Mouse (Mus musculus) monocyte, adult 5-6 weeks (primary cell): ENCODE results near the gene Fubp3. TPM values are rescaled to one million over a fixed set of nuclear protein-coding genes. Genes with fewer than 3 reads are reported as not detected.
A peak's percentile ranks its signal among the peaks of the same experiment; 100 is the strongest.
"Not testable (repeated sequence)": the region's sequence is repeated elsewhere in the genome, so short reads cannot be mapped to it uniquely, and the experiment has no call there.

ENCODE experiments used
- ATAC-seq: fragments of 153-309, 156-312 bp; replicated peaks from 2 replicates; pipeline ENCODE4 v1.8.0; 2017; ENCODE audit warnings: mild to moderate bottlenecking; ENCODE audit not compliant: low TSS enrichment, insufficient number of reproducible peaks, severe bottlenecking, poor library complexity, low FRiP score
- total RNA-seq: library from RNA; stranded (forward); fragments of 200-1000, 200-491, 200-594 nt; gene quantifications from 3 replicates; pipeline ENCODE4 v1.2.3, GENCODE M21; 2017

The Fubp3 gene
- total RNA-seq, result 14.6 to 21.9 TPM (median 19.6 TPM) in 3 replicates

GRCm38 (mm10) chr2:31572051-31572914 is at the start of gene Fubp3:
TSS of gene Fubp3 (plus strand) at chr2:31572651.
- peak; percentile 63 for ATAC-seq

DNA sequence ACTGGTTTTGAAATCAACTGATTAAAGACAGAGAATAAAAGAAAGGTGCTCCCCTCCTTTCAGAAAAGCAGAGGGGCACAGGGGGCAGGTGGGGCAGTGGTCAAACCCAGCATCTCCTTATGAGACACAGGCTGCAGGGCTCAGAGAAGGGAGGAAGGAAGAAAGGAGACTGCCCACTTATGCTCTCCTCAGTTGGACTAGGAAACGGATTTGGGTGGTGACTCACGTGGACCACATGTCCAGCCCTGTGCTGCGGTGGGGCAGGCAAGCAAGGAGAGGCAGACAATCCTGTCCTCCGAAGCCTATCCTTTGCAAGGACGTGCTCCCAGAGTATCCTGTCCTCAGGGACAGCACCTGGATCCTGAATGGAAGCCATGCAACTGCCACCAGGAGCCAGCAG is 47.8 kb upstream of the Fubp3 start:
- no peak for ATAC-seq

GRCm38 (mm10) chr2:31525778-31526177 is 46.7 kb upstream of the Fubp3 start:
- ATAC-seq, result no peak

DNA sequence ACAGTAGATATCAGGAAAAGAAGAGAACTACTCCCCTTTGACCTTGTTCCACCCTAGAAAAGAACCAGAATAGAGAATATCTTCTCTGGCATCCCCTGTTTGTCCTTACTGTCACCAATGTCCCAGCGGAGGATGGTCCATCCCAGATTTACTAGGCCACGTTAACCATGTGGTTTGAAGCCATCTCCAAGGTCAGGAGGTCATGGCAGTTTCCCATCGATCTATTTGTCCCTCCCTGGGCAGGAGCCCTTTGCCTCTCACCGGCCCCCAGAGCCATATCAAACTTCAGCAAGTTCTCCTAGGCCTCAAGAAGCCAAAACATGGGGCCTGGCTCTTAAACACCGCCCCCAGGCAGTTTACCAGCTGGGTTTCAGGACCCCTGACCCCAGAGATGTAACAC is 42.2 kb upstream of the Fubp3 start:
- ATAC-seq, result no peak

DNA sequence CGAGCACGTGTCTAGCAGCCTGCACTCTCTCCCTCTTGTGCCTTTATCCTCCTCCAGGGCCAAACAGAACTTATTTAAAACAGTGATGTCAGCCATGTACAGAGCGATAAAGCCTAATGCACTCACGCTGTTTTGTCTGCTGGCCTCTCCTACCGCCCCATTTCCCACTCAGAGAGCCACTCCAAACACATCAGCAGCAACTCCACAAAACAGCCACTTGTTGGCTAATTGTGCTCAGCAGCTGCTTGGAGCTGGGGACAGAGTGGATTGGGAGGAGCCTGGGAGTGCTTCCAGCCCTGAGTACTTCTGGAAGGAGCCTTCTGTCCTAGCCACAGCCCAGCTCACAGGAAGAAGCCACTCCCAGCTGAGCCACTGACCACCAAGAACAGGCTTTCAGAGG is 35.4 kb upstream of the Fubp3 start:
- no peak for ATAC-seq

DNA sequence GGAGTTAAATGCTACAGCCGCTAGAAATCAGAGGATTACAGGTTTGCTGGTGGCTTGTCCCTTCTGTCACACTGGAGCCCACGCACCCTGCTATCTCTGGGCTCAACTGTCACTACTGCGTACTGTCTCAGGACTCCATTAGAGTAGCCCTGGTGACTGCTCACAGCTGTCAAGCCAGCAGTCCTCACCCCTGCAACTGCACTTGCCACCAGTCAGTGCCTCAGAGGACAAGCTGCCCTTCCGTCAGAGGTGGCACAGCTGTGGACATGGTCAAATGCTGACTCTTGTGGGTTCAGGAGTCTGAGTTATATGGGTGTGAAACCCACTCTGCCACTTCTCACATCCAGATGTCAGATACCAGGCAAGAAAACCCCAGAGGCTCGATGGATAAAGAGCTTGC is 33.7 kb upstream of the Fubp3 start:
- ATAC-seq, result no peak

DNA sequence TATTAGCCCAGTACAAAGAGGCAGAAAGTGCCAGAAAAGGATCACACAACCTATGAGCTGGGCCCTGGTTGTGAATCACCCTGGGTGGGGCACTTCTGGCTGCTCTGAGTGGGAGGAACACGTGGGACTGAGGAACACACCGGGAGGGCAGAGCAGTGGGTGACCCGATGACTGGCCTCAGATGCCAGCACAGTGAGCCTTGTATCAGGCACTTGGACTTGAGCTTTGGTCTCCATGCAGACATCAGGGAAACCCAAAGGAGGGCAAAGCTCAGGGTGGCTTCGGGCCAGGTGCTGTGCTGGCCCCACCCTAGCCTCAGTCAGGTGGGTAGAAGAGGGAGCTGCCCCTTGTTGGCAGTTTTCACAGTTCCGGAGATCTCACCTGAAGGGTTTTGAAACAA is 30.9 kb upstream of the Fubp3 start:
- no peak for ATAC-seq

DNA sequence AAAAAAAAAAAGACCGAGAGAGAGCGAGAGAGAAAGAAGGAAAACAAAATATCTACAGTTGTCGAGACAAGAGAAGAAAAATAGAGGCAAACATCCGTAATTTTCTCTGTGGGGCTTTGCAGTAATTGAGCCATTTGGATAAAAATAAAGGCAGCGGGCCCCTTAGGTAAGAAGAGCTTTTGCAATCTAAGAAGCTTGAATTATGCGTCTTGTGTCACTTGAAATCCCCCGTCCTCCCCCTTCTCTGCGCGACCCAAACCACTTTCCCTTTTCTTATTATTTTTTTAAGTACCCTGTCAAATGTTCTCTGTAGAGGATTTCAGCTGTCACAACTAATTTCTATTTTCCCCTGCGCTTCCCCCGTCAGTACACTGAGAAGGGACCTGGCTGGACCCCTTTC is 24.7 kb upstream of the Fubp3 start:
- no peak for ATAC-seq

- no peak for ATAC-seq
Observed at GRCm38 (mm10) chr2:31550503-31550902, 21.9 kb upstream of the Fubp3 start.

DNA sequence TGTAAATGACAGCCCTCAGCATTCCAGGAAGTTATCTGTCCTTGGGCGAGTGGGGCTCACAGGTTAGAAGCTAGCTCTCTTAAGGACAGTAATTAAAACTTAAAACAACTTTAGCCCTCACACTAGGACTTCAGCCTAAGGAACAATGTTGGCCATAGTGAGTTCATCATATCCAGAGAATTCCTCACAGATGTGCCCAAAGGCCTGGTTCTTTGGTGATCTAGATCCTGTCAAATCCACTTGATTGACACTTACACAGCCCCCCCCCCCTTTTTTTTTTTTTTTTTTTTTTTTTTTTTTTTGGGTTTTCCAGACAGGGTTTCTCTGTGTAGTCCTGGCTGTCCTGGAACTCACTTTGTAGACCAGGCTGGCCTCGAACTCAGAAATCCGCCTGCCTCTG is 21.1 kb upstream of the Fubp3 start:
- ATAC-seq, result not testable (repeated sequence)

DNA sequence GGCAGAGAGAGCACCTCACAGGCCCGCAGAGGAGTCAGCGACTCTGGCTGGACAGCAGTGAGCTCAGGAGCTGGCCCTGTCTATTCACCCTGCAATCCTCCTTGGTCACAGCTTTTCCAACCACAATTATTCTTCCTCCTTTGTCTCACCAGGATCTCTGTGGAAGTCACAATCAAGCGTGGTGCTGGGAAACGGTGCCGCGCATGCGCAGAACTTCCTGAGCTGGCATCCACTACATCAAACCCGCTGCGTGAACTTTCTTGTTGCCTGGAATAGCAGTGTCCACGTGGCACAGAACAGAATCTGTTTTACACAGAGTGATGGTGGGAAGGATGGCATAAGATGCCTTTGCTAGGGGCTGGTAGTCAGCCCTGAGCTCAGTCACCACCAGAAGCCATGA is 20.5 kb upstream of the Fubp3 start:
- ATAC-seq, result no peak

DNA sequence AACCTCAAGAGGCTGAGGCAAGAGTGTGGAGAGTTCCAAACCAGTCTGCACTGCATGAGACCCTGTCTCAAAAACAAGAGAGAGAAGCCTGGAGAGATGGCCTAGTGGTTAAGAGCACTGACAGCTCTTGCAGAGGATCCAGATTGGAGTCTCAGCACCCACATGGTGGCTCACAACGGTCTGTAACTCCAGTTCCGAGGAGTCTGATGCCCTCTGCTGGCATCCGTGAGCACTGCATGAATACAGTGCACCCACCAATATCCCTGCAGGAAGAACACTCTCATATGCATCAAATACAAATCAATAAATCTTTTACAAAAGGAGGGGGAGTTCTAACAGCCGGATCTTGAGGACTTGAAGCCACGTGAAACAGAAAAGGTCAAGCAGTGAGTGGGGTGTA is 17.8 kb upstream of the Fubp3 start:
- ATAC-seq, result no peak

- no peak for ATAC-seq
Observed at GRCm38 (mm10) chr2:31572915-31573635, 624 bp downstream of the Fubp3 start.

DNA sequence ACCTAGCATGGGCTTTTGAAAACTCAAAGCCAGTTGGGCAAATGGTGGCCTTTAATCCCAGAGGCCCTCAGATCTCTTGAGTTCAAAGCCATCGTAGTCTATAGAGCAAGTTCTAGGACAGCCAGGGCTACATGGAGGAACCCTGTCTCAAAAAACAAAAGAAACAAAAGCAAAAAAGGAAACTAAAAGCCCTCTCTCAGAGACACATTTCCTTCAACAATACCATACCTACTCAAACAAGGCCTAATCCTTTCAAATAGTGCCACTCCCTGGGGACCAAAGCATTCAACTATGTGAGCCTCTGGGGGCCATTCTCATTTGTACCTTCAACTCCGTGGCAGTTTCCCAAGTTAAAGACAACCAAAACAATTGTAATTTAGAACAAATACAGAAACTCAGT is 9.2 kb downstream of the Fubp3 start:
- ATAC-seq, result no peak

DNA sequence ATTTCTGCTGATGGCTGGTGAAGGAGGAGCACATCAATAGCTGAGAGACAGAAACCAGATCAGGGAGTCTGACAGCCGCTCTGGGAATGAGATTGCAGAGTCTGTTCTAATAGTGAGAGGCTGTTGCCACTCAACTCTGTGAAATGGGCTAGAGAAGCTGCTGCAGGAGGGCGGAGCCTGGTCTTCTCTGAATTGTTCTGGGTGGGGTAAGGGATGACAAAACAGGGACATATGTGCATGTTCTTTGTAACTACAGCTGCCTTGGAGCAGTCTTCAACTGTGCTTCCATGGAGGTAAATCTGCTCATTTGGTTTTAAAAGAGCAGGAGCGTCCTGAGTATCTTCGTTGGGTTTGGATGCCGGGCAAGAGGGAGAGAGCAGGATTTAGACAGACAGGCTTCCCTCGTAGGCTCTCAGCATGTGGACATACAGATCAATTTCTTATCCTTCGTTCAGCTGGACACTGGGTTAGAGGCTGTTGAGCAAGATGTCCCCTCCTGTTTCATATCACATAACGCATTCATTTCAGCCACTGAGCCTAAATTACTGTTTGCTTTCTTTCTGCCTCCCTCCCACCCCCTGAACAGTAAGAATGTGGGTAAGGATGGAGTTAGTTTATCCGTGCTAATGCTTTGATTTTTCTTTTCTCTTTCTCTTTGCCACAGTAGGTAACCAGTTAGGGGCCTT is 19.5 kb downstream of the Fubp3 start:
- ATAC-seq, result no peak

DNA sequence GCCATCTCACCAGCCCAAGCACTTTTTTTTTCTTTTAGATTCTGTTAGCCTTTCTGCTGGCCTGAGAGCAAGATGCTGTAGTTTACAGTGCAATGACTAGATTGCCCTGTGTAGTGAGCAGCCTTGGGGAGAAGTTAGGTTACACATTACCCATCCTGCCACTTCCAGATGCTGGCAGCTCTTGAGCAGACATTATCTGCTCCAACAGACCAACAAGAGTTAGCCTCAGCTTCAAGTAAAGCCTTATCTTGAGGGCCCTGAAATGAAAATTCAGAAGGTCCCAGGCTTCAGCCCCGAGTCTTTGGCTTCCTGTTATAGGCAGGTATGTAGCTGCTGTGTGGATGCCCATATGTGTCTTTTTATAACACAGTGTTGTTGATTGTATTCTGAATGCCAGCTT is 35.1 kb downstream of the Fubp3 start:
- no peak for ATAC-seq

GRCm38 (mm10) chr2:31609859-31610261 is 37.4 kb downstream of the Fubp3 start:
- ATAC-seq, result no peak

DNA sequence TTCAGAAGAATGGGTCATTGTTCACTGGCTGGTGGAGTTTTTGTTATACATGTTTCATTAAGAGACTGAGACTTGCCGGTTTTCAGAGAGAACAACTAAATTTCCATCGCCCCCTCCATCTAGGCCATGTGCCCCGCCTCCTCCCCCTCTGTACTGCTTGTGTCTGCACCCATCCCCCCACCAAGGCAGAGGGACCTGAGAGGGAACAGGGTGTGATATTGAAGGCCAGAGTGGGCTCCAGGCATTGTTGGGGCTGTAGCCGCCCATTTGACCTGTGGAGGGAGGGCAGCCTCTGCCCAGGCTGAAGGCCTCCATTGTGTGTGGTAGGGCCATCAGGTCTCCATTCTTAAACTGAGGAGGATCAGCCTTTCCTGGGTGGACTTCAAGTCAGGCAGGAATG is 38.5 kb downstream of the Fubp3 start:
- no peak for ATAC-seq

- ATAC-seq, result no peak
Observed at GRCm38 (mm10) chr2:31611400-31611799, 38.9 kb downstream of the Fubp3 start.

DNA sequence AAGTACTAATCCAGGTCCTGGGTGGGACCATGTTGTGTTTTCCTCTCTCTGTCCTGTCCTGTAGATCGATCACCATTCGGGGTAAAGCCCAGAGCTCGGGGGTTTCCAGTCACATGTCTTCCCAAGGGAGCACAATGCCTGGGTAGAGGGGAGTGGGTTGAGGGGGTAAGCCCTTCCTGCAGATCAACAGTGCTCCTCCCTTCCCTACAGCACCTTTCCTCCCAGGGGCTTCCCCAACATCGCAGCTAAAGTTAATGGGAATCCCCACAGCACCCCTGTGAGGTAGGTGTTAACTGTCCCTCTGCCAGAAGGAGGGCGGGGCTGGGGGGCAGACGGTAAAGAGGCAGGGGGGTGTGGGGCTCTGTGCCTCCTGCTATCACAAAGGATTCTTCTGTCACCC is 40.2 kb downstream of the Fubp3 start:
- ATAC-seq, result no peak
